Mouse (Mus musculus) midbrain, embryonic 11.5 days (tissue): ENCODE data around the gene Kif21b. TPM values are rescaled to one million over a fixed set of nuclear protein-coding genes. Genes with fewer than 3 reads are reported as not detected.

Source experiments
- ATAC-seq: fragments of 200-750 bp; cut with Nextera tagmentation; 2 replicates; pipeline ENCODE4 v1.8.0; 2017; ENCODE audit warnings: moderate TSS enrichment, moderate library complexity; ENCODE audit not compliant: low FRiP score
- DNase-seq: peaks from one replicate; pipeline ENCODE4 v3.0.0; 2015; ENCODE audit warnings: low spot score; ENCODE audit errors: missing footprints
- H3K27ac ChIP-seq: fragments of 300-500 bp; sonication (generic); 2 replicates; pipeline ENCODE4 v1.5.1; 2014; ENCODE audit warnings: low read depth, low read length
- H3K27me3 ChIP-seq: fragments of 300-500 bp; sonication (generic); 2 replicates; pipeline ENCODE4 v1.6.1; 2014; ENCODE audit warnings: mild to moderate bottlenecking, low read length, moderate library complexity, mixed read lengths; ENCODE audit not compliant: control insufficient read depth, insufficient read depth
- H3K36me3 ChIP-seq: fragments of 300-500 bp; sonication (generic); 2 replicates; pipeline ENCODE4 v1.6.1; 2014; ENCODE audit warnings: mild to moderate bottlenecking, low read length, moderate library complexity, mixed read lengths; ENCODE audit not compliant: control insufficient read depth, insufficient read depth
- H3K4me1 ChIP-seq: fragments of 300-500 bp; sonication (generic); 2 replicates; pipeline ENCODE4 v1.6.1; 2014; ENCODE audit warnings: low read length; ENCODE audit not compliant: control insufficient read depth, insufficient read depth
- H3K4me2 ChIP-seq: fragments of 300-500 bp; sonication (generic); 2 replicates; pipeline ENCODE4 v1.6.1; 2014; ENCODE audit warnings: mild to moderate bottlenecking, moderate library complexity
- H3K4me3 ChIP-seq: fragments of 300-500 bp; sonication (generic); 2 replicates; pipeline ENCODE4 v1.5.1; 2014; ENCODE audit warnings: low read depth, low read length
- H3K9ac ChIP-seq: fragments of 300-500 bp; sonication (generic); 2 replicates; pipeline ENCODE4 v1.6.1; 2014; ENCODE audit warnings: low read length
- H3K9me3 ChIP-seq: fragments of 300-500 bp; sonication (generic); 2 replicates; pipeline ENCODE4 v1.6.1; 2016; ENCODE audit warnings: low read length; ENCODE audit not compliant: control insufficient read depth
- WGBS: fragments of 180-500 bp; shearing (Covaris S2); extraction: QIAGEN DNeasy Blood & Tissue Kit; methylation state at CpG from one replicate; pipeline ENCODE4 v1.1.7; 2014; 5-methylcytosine and 5-hydroxymethylcytosine counted together
- polyA plus RNA-seq: library from polyadenylated mRNA; unstranded; fragments of >200 nt; fragmentation: Nextera tagmentation; extraction: Ambion mirVana; gene quantifications from 2 replicates; pipeline ENCODE4 v1.2.1, GENCODE M21; 2014

Gene Kif21b
- polyA plus RNA-seq, 1 experiment from 2014 or later = 11.9 TPM

GRCm38 (mm10) chr1:136177085-136177484, 45.9 kb downstream of the Kif21b start:
- Histone ChIP-seq H3K27me3 (no peaks in the 10 kb centered on the region), H3K27ac (no peak overlapping the region), H3K9me3 (no peaks in the 10 kb centered on the region), H3K36me3 (0 out of 2 replicates have a peak, but pooled peaks cover 8% of the 10 kb centered on the region), H3K4me1 (peaks cover 18% of the 10 kb centered on the region), H3K4me2 (no peak overlapping the region), H3K4me3 (no peak overlapping the region), H3K9ac (no peak overlapping the region)
- 83% methylated on average over 2 of the region's 2 CpGs for WGBS
- ATAC-seq (no peak), DNase-seq (no peak)

GRCm38 (mm10) chr1:136178741-136179140, 47.6 kb downstream of the Kif21b start:
- 70% methylated on average over 6 of the region's 6 CpGs for WGBS
- DNase-seq (no peak), ATAC-seq (no peak)
- Histone ChIP-seq H3K4me2 (no peak overlapping the region), H3K36me3 (0 out of 2 replicates have a peak, but pooled peaks cover 4% of the 10 kb centered on the region), H3K9me3 (no peaks in the 10 kb centered on the region), H3K4me3 (no peak overlapping the region), H3K9ac (no peak overlapping the region), H3K4me1 (peaks cover 12% of the 10 kb centered on the region), H3K27ac (no peak overlapping the region), H3K27me3 (no peaks in the 10 kb centered on the region)

GRCm38 (mm10) chr1:136179511-136180001, 48.4 kb downstream of the Kif21b start:
- H3K27me3 ChIP-seq = no peaks in the 10 kb centered on the region
- H3K27ac ChIP-seq = no peak overlapping the region
- no peak overlapping the region for H3K4me2 ChIP-seq
- H3K9me3 ChIP-seq = no peaks in the 10 kb centered on the region
- no peak for ATAC-seq
- H3K4me3 ChIP-seq = no peak overlapping the region
- H3K36me3 ChIP-seq = 0 out of 2 replicates have a peak, but pooled peaks cover 4% of the 10 kb centered on the region
- peak; percentile 60 for DNase-seq
- no peak overlapping the region for H3K9ac ChIP-seq
- H3K4me1 ChIP-seq = peaks cover 4% of the 10 kb centered on the region
- WGBS = 78% methylated on average over 2 of the region's 2 CpGs

GRCm38 (mm10) chr1:136190033-136190432, 58.8 kb downstream of the Kif21b start:
- no peak overlapping the region for H3K9ac ChIP-seq
- H3K4me1 ChIP-seq = no peaks in the 10 kb centered on the region
- WGBS = 94% methylated on average over 5 of the region's 5 CpGs
- H3K4me3 ChIP-seq = no peak overlapping the region
- H3K27ac ChIP-seq = no peak overlapping the region
- no peaks in the 10 kb centered on the region for H3K9me3 ChIP-seq
- no peaks in the 10 kb centered on the region for H3K36me3 ChIP-seq
- ATAC-seq (no peak), DNase-seq (peak; percentile 67)
- no peak overlapping the region for H3K4me2 ChIP-seq
- H3K27me3 ChIP-seq = no peaks in the 10 kb centered on the region

GRCm38 (mm10) chr1:136212803-136213202, 81.6 kb downstream of the Kif21b start, which contains the start of gene Mroh3:
Gene Mroh3 (minus strand): TSS chr1:136212828.
- H3K4me2 ChIP-seq = no peak within 1 kb of the TSS
- DNase-seq (peak; percentile 86), ATAC-seq (peak; percentile 70; the same call in 1 of the 2 replicates)
- H3K9me3 ChIP-seq = no peaks in the 10 kb centered on the region
- WGBS = 40% methylated on average over 3 of the region's 3 CpGs
- no peak within 1 kb of the TSS for H3K4me3 ChIP-seq
- no peak within 1 kb of the TSS for H3K27ac ChIP-seq
- no peaks in the 10 kb centered on the region for H3K4me1 ChIP-seq
- H3K27me3 ChIP-seq = no peaks in the 10 kb centered on the region
- H3K9ac ChIP-seq = no peak within 1 kb of the TSS
- H3K36me3 ChIP-seq = peaks cover 15% of the 10 kb centered on the region

- no peak overlapping the region for H3K4me2 ChIP-seq
- 68% methylated on average over 15 of the region's 15 CpGs for WGBS
- H3K27ac ChIP-seq = no peak overlapping the region
- H3K4me3 ChIP-seq = no peak overlapping the region
- ATAC-seq (no peak), DNase-seq (peak; percentile 60)
- no peaks in the 10 kb centered on the region for H3K4me1 ChIP-seq
- no peaks in the 10 kb centered on the region for H3K27me3 ChIP-seq
- H3K9me3 ChIP-seq = no peaks in the 10 kb centered on the region
- H3K36me3 ChIP-seq = peaks cover 19% of the 10 kb centered on the region
- no peak overlapping the region for H3K9ac ChIP-seq
Measured at GRCm38 (mm10) chr1:136214304-136214703, 83.1 kb downstream of the Kif21b start.

- Histone ChIP-seq H3K9ac (no peak overlapping the region), H3K27ac (no peak overlapping the region), H3K4me2 (no peak overlapping the region), H3K27me3 (no peaks in the 10 kb centered on the region), H3K36me3 (peaks cover 19% of the 10 kb centered on the region), H3K4me3 (no peak overlapping the region), H3K4me1 (peaks cover under 1% of the 10 kb centered on the region; the same call in 1 of the 2 replicates), H3K9me3 (no peaks in the 10 kb centered on the region)
- DNase-seq = no peak
- WGBS = 92% methylated on average over 10 of the region's 10 CpGs
- ATAC-seq = no peak
Measured at GRCm38 (mm10) chr1:136220037-136220871, 89.1 kb downstream of the Kif21b start.

GRCm38 (mm10) chr1:136222386-136222785, 91.2 kb downstream of the Kif21b start:
- no peak overlapping the region for H3K4me2 ChIP-seq
- no peaks in the 10 kb centered on the region for H3K27me3 ChIP-seq
- no peak overlapping the region for H3K4me3 ChIP-seq
- WGBS = 92% methylated on average over 10 of the region's 10 CpGs
- no peak overlapping the region for H3K9ac ChIP-seq
- no peak for DNase-seq
- peaks cover 2% of the 10 kb centered on the region; the same call in 1 of the 2 replicates for H3K4me1 ChIP-seq
- no peaks in the 10 kb centered on the region for H3K9me3 ChIP-seq
- H3K27ac ChIP-seq = no peak overlapping the region
- H3K36me3 ChIP-seq = peaks cover 12% of the 10 kb centered on the region
- no peak for ATAC-seq

GRCm38 (mm10) chr1:136223758-136224342, 92.7 kb downstream of the Kif21b start:
- WGBS = 95% methylated on average over 10 of the region's 10 CpGs
- H3K4me3 ChIP-seq = no peak overlapping the region
- H3K9ac ChIP-seq = no peak overlapping the region
- ATAC-seq = no peak
- no peak overlapping the region for H3K27ac ChIP-seq
- no peaks in the 10 kb centered on the region for H3K9me3 ChIP-seq
- H3K36me3 ChIP-seq = peaks cover 9% of the 10 kb centered on the region; the same call in 1 of the 2 replicates
- no peak overlapping the region for H3K4me2 ChIP-seq
- H3K4me1 ChIP-seq = peaks cover 11% of the 10 kb centered on the region
- no peak for DNase-seq
- H3K27me3 ChIP-seq = no peaks in the 10 kb centered on the region
